8 mouse cellular contexts compared by ENCODE assay signal in the genomic region with DNA sequence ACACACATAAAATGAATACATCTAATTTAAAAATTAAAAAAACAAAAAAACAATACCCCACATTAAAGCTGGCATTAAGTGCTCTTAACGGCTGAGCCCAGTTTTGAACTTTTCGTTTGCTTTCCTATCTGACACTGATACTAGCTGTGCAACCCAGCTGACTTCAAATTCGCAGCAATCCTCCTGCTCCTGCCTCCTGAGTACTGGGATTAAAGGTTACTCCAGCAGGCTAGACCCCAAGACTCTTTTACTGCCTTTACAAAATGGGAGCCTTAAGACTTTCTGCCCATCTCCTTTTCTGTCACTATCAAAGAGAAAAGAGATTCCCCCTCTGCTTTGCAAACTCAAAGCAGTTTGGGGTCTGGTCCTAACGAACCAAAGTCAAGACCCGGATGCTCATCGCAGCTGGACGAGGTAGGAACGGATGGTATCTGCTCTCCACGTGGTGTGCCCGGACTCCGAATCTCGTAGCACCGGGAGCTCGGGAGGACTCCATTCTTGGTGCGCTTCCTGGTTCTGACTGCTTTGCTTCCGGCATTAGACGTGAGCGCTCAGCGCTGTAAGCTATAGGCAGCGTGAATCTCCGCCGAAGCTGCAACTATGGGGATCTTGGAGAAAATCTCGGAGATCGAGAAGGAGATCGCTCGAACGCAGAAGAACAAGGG. TPM values are rescaled to one million over a fixed set of nuclear protein-coding genes. Genes with fewer than 3 reads are reported as not detected.
A peak's percentile ranks its signal among the peaks of the same experiment; 100 is the strongest.
DNase-seq lines count a peak whose midpoint lies in the region; ATAC-seq and TF ChIP-seq lines count a peak whose summit lies in the region.

Gene Drg2, plus strand, starts transcription at position 512 of the 665 bp plus-strand sequence.

- no peaks in the 10 kb centered on the region for H3K27me3 ChIP-seq in Patski
- no peaks in the 10 kb centered on the region for H3K27me3 ChIP-seq in hindbrain, embryonic 13.5 days

- H3K4me2 ChIP-seq in hindbrain, embryonic 13.5 days, result peak within 1 kb of the TSS; percentile 80

- H3K36me3 ChIP-seq in hindbrain, embryonic 13.5 days, result peaks cover 31% of the 10 kb centered on the region

- WGBS in hindbrain, embryonic 13.5 days, result 5% methylated on average over 27 of the region's 27 CpGs

- peak; percentile 52 for ATAC-seq in Patski
- ATAC-seq in hindbrain, embryonic 13.5 days (ENCODE audit: low FRiP score), result peak; percentile 93

- H3K27ac ChIP-seq in hindbrain, embryonic 13.5 days, result peak within 1 kb of the TSS; percentile 82

- in situ Hi-C loops in Patski (cut with MboI; ENCODE audit: low pct_unique_long_range_greater_than_20kb), result no loop called here

- CTCF ChIA-PET in Patski (lab: Charles Lee), result interaction anchor here (1.3 to 2.9 kb wide), 2 partner anchors 10 to 11 kb away, joined by 3 to 6 read pairs; no protein-coding TSS in a partner anchor

- H3K9ac ChIP-seq in hindbrain, embryonic 13.5 days, result peak within 1 kb of the TSS; percentile 92

- POLR2A ChIA-PET in Patski (lab: Charles Lee), result no interaction called here

- no peak for TF ChIP-seq CTCF in Patski (IDR thresholded peaks at IDR 0.05)

- peak; percentile 48 for DNase-seq in Patski (ENCODE audit: low read depth, low spot score)
- peak; percentile 95 to 96 for DNase-seq in cerebellum, postnatal 14 days
- peak; percentile 83 to 84 for DNase-seq in frontal cortex, postnatal 14 days (ENCODE audit: low spot score in 2 of 2)
- DNase-seq in layer of hippocampus, postnatal 25 days (ENCODE audit: extremely low spot score in 1 of 2, low spot score in 1 of 2), result peak; percentile 85 to 90
- DNase-seq in lung, postnatal 25 days (ENCODE audit: low spot score), result peak; percentile 84
- DNase-seq in retina, embryonic 14.5 days (ENCODE audit: low spot score), result peak; percentile 96
- DNase-seq in thymus, postnatal 4 days, result peak; percentile 92

- no peaks in the 10 kb centered on the region for H3K9me3 ChIP-seq in hindbrain, embryonic 13.5 days

- peaks cover 25% of the 10 kb centered on the region for H3K4me1 ChIP-seq in hindbrain, embryonic 13.5 days (replicated peaks)

- H3K4me3 ChIP-seq in hindbrain, embryonic 13.5 days, result peak within 1 kb of the TSS; percentile 76

RNA-seq across cellular contexts. Expression of gene Drg2, which starts in this region (rescaled TPM):
- 69.7 TPM for polyA plus RNA-seq in Patski (2021)
- polyA plus RNA-seq in hindbrain, embryonic 13.5 days (2015; fragmentation: Nextera tagmentation; extraction: Ambion mirVana), result 86.5 and 92.2 TPM in 2 replicates
- total RNA-seq in layer of hippocampus, postnatal 25 days (2021), result 10 to 100 TPM; 70.2 to 72.7 TPM

Comparison
In these comparisons a context has a peak if more than half of its experiments do, and no peak if none do; other contexts are left out.
1. Peak in every context shown above with its lines: DNase-seq, ATAC-seq, H3K4me3 ChIP-seq and H3K27ac ChIP-seq.